Mouse (Mus musculus): ENCODE data around the gene Rsph9.
A peak's percentile ranks its signal among the peaks of the same experiment; 100 is the strongest.

Rsph9 gene

DNA sequence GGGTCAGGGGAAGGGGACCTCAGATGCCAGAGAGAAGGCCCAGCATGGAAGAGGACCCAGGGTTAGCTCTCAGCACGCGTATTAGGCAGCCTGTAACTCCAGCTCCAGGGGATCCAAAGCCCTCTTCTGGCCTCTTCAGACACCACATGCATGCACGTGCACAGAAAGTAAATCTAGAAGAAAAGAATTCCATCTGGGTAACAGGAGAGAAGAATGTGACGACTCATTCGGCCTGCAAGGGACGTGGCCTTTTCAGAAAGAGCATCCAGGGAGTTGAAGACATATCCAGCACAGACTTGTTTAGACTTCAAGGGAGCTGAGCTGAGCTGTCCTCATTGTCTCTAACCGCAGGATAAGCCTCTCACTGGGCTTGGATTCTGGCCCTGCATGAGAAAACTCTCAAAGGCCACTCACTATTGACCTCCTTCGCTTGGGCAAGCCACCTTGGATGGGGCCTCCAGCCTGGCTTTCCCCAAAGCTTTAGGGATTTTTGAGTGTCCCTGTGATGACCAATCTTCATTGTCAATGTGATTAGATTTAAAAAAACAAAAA lies 41.3 kb downstream of the Rsph9 start:
- no peak for DNase-seq (ENCODE audit: low read depth)

DNA sequence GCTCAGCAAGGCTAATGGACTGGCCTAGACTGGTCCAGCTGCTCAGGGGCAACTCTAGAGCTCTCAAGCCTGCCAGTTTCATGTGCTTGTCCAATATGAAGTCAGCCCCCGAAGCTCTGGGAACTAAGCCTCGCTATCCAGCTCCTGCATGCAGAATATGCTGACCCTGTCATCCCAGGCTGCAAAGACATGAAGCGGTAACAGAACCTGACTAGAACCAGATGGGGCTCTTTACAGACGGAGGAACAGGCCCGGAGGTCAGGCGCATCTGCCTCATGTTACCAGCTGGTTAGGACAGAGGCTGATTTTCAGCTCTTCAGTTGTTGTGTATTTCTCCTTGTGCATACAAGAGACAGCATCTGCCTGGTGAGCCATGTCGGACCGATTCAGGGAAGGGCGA lies 42.1 kb downstream of the Rsph9 start:
- DNase-seq (ENCODE audit: low read depth), result no peak

DNA sequence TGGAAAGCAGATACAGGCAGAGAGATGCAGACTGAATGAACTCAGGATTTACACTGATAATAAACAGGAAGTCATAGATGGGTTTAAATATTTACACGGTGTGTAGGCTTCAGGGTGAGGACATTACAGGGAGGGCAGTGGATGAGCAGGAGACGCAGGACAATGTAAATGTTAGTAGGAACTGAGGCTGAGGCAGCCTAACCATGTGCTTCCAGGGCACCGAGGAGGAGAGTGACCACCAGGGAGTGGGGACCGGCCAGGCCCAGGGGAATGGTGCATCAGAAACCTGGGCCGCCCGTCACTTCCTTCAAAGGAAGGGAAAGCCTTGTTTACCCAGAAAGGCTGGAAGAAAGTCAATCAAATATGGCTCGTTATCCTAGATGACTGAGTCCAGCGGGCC lies 45.5 kb downstream of the Rsph9 start:
- DNase-seq (ENCODE audit: low read depth), result no peak

DNA sequence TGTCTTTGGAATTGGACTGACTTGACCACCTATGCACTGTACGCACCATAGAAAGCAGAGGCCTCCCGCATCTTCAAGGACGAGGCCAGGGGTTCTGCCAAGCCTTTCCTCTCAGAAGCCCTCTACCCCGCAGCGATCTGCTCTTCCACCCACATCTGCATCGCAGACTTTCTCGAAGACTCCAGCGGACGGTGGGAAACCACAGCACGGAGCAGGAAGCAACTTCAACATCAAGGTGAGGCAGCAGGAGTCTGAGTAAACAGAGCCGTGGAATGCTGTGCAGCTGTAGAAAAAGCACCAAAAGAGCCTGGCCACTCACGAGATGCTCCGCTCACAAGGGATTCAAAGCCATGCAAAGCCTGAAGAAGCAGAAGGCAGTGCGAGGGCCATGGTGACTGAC lies 52.1 kb downstream of the Rsph9 start:
- no peak for DNase-seq (ENCODE audit: low read depth)

DNA sequence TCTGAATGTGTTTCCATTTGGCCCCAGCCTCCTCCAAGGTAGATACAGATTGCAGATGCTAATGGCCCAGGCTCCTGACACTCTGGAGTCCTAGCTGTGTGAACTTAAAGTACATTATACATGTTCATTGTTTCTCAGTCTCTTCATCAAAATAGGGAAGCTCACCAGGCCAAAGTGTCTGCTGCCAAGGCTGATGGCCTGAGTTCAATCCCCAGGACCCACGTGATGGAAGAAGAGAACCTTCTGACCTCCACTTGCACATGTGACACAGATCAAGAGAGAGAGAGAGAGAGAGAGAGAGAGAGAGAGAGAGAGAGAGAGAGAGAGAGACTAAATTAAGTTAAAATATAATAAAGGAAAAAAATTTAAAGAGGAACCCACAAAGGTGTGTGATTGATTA lies 52.7 kb downstream of the Rsph9 start:
- DNase-seq (ENCODE audit: low read depth), result no peak

DNA sequence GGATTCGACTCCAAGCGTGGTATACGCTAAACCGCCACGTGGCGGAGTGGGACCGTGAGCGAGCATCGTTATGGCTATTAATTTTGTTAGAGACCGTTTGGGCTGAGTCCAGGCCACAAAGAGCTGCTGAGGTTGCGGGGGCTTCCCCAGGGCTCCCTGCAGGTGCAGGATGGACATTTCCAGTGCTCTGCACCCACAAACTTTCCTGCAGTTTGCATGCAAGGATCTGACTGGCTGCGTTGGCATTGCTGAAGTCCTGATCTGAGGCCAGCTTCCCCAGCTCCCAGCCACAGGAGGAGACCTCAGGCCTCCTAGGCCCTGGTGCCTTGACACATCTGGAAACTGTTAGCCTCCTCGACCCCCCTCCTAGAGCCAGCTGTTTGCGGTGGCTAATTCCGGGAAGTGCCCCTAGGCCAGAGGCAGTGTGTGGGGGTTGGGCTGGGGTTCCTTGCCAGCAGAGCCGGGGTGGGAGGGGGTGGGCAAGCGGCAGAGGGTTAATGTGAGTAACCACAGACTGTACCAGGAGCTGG lies 57.6 kb downstream of the Rsph9 start:
- no peak for DNase-seq (ENCODE audit: low read depth)

DNA sequence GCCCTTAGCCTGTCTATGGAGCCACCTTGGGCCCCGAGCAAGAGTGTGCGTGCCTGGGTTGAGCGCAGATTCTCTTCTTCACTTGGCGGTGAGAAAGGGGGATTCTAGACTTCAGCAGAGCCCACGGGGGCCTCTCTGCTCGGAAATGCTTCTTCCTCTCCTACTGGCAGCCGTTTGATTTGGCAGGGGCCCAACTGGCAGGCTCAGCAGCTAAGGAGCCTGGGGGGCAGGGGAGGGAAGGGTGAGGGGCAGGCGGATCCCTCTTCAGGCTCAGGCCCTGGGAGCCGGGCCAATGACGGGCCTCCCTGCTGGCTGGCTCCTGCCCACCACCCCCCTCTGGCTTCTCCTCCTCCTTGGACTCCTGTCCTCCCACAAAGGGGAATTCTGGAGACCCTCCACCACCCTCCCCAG lies 59.9 kb downstream of the Rsph9 start:
- DNase-seq (ENCODE audit: low read depth), result no peak

DNA sequence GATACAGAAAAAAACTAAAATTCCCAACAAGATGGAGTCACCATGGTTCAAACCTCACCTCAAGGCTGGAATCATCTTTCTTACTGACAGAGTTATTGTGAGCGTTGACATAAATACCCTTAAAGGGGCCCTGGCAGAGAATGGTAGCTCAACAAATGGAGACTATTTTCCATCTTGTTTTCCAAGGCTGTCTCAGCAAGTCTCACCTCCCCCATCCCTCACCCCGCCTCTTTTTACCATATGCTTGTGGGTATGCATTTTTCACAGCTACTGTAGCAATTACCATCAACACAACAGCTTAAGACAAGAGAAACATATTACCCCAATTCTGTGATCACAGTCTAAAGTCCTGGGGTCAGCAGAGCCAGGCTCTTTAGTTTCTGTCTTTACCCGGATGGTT lies 60.6 kb downstream of the Rsph9 start:
- no peak for DNase-seq (ENCODE audit: low read depth)

DNA sequence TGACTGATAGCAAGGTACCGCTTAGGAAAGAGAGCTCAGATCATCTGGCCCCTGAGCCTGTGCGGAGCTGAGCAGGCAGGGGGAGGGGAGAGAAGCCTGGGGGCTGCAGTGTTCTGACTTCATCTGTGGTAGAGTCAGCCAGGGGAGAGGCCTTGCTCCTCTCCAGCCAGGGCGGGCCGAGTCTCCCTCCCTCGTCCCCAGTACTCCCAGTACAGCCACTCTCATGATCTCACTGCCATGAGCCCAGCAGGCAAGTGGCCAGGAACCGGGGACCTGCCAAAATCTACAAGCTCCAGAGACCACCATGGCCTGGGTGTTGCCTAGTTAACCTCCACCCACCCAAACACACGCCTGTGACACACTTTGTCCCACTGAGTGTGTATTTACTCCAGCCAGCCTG lies 62.4 kb downstream of the Rsph9 start:
- DNase-seq (ENCODE audit: low read depth), result no peak

DNA sequence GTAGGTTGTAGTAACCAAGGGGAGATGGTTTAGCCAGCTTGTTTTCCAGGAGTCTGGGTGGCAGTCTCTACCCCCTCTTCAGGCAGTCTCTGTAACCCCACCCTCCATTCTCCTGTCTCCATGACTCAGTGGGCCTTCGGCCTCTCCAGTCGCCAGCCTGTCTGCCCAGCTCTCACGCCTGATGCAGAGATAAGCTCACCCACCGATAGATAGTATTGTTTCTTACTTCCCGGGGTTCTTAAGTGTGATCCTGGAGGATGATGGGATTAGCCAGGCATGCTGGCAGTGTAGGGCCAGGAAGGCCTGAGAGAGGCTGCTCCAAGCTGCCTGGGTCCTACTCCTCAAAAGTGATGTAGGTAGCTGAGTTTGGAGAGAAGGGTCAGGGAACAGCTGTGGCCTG lies 63.0 kb downstream of the Rsph9 start:
- no peak for DNase-seq (ENCODE audit: low read depth)

DNA sequence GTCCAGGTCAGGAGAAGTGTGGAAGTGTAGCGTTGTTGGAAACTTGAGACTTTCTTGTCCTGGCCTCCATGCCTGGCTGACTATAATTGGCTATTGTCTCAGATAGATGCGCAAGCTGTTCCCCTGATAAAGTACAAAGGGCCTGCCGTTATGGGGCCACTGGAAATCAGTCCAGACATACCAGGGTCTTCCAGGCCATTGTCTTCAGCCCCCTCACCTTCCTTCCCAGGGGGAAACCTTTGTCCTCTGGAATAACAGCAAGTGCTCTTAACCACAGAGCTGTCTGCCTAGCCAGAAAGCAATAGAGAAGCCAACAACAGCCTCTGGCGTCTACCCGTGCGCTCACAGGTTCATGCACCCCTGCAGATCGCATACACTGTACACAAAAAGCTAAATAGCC lies 63.6 kb downstream of the Rsph9 start:
- no peak for DNase-seq (ENCODE audit: low read depth)

DNA sequence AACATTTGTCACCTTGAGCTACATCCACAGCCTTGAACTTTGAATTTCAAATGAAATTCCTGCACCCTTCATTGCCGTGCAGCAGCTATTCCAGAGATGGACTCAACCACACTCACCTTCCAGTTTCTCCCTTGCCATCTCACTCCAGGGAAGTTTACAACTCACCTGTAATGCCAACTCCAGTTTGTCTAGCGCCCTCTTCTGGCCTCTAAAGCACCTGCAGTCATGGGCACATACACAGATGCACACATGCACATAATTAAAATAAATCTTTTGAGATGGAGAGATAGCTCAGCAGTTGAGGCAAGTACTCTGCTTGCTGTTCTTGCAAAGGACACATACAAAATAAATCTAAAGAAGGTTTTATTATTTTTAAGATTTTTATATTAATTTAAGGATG lies 65.0 kb downstream of the Rsph9 start:
- DNase-seq (ENCODE audit: low read depth), result no peak

DNA sequence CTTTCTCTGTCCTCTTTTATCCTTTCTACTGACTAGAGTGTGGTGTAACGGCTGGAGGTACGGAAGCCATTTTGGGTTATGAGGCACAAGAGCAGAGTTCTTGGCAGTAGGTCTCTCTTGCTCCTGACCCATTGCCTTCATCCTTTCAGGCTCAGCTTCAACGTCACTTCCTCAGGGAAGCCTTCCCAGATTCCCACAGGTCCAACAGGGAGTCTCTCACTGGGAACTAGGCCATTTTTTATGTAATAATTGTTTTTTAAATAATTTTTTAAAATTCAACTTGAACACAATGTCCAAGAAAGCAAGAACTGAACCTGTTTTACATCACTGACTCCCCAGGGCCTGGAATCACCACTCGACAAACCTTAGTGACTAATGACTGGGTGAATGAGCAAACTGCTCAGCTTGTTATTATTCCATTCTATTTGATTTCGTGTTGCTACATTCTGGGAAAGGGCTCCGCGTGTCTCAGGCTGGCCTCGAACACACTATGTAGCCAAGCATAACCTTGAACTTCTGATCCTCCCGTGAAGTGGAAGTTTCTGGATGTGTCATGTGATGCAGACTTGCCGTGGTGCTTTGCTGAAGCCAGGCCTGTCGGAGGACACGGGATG lies 66.0 kb downstream of the Rsph9 start:
- no peak for DNase-seq (ENCODE audit: low read depth)

DNA sequence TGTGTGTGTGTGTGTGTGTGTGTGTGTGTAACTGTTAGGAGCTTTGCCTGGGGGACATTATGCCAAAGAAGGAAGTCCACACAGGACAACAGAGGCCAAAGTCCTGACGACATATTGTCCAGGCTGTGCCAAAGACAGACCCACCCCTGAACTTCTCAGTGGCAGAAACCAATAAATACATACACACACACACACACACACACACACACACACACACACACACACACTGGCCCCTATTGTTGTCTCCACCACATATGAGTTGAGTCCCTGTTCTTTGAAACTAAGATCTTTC lies 67.8 kb downstream of the Rsph9 start:
- no peak for DNase-seq (ENCODE audit: low read depth)

DNA sequence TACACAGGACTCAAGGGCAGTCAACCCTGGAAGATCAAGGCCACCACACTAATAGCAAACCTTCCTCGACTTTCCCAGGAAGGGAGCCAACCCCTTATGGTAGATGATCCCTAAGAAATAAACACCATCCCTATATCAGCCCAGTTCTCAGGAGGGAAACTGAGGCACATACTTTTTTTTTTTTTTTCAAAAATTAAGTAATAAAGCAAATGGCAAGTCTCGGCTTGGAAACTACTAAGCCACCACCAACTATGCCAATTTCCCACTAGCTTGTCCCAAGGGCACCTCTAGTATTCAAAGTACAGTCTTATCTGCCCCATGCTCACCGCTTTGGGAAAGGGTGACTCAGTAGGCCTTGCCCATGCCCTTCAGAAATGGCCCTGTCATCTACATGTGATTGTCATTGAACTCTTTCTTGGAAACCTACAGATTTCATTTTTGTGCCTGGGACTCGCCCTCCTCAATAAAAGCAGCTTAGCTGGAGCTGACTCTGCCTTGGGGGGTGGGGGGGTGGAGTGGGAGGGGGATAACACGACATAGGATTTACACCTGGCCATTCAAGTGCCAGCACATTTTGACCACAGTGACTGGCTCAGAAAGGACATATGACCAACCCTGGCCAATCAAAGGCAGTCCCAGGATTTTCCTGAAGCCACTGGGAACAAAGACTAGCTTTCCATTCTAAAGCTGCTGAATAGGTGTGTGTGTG lies 68.3 kb downstream of the Rsph9 start:
- DNase-seq (ENCODE audit: low read depth), result no peak

DNA sequence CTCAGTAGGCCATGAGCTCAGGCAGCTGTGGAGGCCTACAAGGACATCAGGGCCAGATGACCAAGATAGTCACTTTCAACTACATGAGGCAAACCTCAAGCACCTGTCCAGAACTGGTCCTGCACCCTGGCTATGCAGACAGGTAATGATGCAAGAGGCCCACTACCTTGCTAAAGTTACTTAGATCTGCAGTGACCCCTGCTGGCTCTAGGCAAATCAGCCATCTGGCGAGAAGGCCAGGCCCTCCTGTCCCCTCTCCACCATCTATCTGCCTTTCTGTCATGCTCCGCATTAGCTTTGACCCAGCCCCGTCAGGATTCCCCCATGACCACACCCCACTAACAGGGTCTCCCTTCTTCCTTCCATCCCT lies 68.9 kb downstream of the Rsph9 start:
- DNase-seq (ENCODE audit: low read depth), result peak; percentile 49

DNA sequence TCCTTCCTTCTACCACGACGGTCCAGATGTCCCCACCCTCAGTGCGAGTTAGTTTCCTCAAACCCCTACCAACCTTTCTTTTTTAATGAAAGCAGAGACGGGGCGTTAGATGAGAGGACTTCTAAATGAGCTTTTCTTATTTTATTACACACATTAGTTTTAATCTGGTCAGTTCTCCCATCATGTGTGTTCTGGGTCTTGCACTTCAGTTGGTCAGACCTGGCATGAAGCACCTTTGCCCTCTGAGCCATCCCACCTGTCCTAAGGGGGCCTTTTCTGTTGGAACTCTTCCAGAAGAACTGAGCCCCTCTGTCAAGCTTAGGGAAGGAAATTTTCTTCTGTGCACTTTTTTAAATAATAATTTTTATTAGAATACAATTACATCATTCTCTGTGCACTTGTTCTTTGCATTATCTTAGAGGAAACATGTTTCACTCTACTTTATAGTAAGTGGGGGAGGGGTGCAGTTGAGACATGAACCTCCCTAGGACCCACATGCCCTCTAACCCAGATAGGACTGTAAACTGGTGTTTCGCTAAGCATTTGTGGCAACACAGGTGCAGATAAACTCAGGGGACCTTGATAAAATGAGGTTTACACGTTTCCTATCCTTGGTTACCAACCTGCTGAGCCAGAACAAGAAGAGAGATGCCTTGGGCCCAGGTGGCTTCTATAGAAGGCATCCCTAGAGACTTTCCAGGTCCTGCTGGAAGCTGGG lies 69.5 kb downstream of the Rsph9 start:
- DNase-seq (ENCODE audit: low read depth), result peak; percentile 40

DNA sequence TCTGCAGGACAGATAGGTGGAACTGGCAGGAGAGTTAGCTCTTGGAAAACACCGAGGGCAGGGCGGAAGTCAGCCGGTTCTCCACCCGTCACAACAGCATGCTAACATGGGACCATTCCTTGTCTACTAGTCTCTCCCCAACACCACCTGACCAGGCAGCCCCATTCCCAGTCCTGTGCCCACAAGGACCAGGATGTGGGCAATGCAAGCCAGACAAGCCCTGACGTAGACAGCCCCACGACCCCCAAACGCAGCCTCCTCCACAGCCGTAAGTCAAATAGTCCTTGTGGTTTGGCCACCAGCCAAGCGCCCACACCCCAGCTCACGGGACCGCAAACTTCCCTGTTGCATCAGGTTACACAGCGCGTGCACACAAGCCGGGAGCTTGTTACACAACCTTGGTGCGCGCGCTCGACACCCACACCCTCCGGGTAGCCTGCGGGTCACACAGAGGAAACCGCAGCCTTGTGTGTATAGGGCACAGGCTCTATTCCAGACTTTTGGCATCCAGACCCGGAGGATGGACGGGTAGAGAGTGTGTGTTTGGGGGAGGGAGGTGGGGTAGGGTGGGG lies 70.2 kb downstream of the Rsph9 start:
- peak; percentile 88 for DNase-seq (ENCODE audit: low read depth)
